ENCODE assay signal across 8 mouse cellular contexts in the genomic region with DNA sequence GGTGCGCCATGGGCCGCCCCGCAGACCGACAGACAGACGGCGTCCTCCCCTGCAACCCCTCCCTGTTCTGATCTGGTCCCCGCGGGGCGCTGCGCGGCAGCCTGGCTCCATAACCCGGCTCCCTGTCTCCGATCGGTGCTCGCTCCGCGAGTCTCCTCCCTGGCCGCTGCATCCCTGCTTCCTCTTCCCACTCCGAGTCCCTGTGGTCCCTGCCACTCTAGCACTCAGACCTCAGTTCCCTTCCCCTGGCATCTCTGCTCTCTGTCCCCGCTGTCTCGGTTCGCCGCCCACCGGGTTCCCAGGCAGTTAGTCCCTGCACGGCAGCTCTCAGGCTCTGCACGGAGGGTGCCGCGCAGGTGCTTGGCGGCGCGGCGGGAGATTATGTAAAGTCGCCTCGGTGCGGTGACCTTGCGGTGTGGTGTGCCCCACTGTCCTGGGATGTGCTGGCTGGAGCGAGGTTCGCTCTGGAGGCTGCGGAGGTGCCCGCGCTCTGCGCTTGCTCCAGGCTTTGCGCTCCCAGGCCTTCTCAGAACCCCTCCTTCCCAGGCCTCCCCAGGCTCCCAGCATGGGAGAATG. TPM values are rescaled to one million over a fixed set of nuclear protein-coding genes. Genes with fewer than 3 reads are reported as not detected.
DNase-seq lines count a peak whose midpoint lies in the region; ATAC-seq and TF ChIP-seq lines count a peak whose summit lies in the region.

No protein-coding gene starts in this region.

- WGBS in midbrain, embryonic 16.5 days = under 1% methylated on average over 43 of the region's 43 CpGs

- peak; percentile 28 to 30; a peak in 2 of 4 replicates for ATAC-seq in hematopoietic stem cell, adult 5-6 weeks (replicated peaks in 1 of 2; ENCODE audit: insufficient read depth in 1 of 2, low FRiP score in 2 of 2, low TSS enrichment in 1 of 2, low read depth in 1 of 2, poor library complexity in 2 of 2, severe bottlenecking in 2 of 2)
- ATAC-seq in midbrain, embryonic 16.5 days = peak; percentile 86

- peaks cover 4% of the 10 kb centered on the region; the same call in 1 of the 2 replicates for H3K27me3 ChIP-seq in midbrain, embryonic 16.5 days (ENCODE audit: control insufficient read depth, insufficient read depth, low read depth, low read length)

- peak overlapping the region; percentile 99 for H3K27ac ChIP-seq in left cerebral cortex, adult 2 months
- H3K27ac ChIP-seq in midbrain, embryonic 16.5 days (ENCODE audit: low read length) = peak overlapping the region; percentile 94

- H3K4me3 ChIP-seq in left cerebral cortex, adult 2 months = peak overlapping the region; percentile 85
- peak overlapping the region; percentile 87 for H3K4me3 ChIP-seq in midbrain, embryonic 16.5 days (ENCODE audit: low read depth, low read length)

- H3K4me1 ChIP-seq in midbrain, embryonic 16.5 days (ENCODE audit: control insufficient read depth, insufficient read depth, low read length) = peaks cover 9% of the 10 kb centered on the region

- H3K4me2 ChIP-seq in midbrain, embryonic 16.5 days (ENCODE audit: low read length) = peak overlapping the region; percentile 88

- H3K9me3 ChIP-seq in midbrain, embryonic 16.5 days (replicated peaks; ENCODE audit: control insufficient read depth, low read length, poor library complexity, severe bottlenecking) = no peaks in the 10 kb centered on the region

- peak overlapping the region; percentile 96 for H3K9ac ChIP-seq in midbrain, embryonic 16.5 days (ENCODE audit: low read depth, low read length)

- intact Hi-C loops in left cerebral cortex, adult 2 months (cut with DNase I) = loop anchor here (2.0 to 5.0 kb wide), 3 partner anchors 55 to 172 kb away; no protein-coding TSS in a partner anchor

- H3K36me3 ChIP-seq in midbrain, embryonic 16.5 days (ENCODE audit: control insufficient read depth, insufficient read depth, low read length) = no peaks in the 10 kb centered on the region

- no peak for TF ChIP-seq CTCF in left cerebral cortex, adult 2 months (IDR thresholded peaks at IDR 0.05)

- peak; percentile 23 for DNase-seq in urinary bladder, postnatal 14 days (ENCODE audit: low spot score)
- no peak for DNase-seq in urinary bladder, adult 18-20 months (ENCODE audit: low spot score in 2 of 2)
- DNase-seq in embryo, embryonic 10 days (ENCODE audit: low spot score) = peak; percentile 55
- DNase-seq in left cerebral cortex, adult 2 months (ENCODE audit: extremely low spot score in 1 of 2, low spot score in 2 of 2) = peak; percentile 58
- peak; percentile 68 for DNase-seq in testis, postnatal 10 days (ENCODE audit: low spot score)
- no peak for DNase-seq in thymus, adult 18-20 months

RNA-seq across cellular contexts. Expression of gene Sh3gl2, which starts 0.8 kb away (rescaled TPM):
- 1.4 TPM in 1 of 2 replicates, not detected in the other for total RNA-seq in hematopoietic stem cell, adult 5-6 weeks (2017)
- total RNA-seq in left cerebral cortex, adult 2 months (2021) = 100 to 1,000 TPM; 247 to 282 TPM
- polyA plus RNA-seq in midbrain, embryonic 16.5 days (2015; fragmentation: Nextera tagmentation; extraction: Ambion mirVana) = 96.0 and 112 TPM in 2 replicates

Comparison
In these comparisons a context has a peak if more than half of its experiments do, and no peak if none do; other contexts are left out.
1. DNase-seq: peak in urinary bladder, postnatal 14 days (single experiment), embryo, embryonic 10 days (single experiment), left cerebral cortex, adult 2 months (2 of 2) and testis, postnatal 10 days (single experiment); none in urinary bladder, adult 18-20 months (0 of 2) and thymus, adult 18-20 months (0 of 2).
2. RNA of gene Sh3gl2, which starts 0.8 kb away (total RNA-seq): 247 to 282 TPM in left cerebral cortex, adult 2 months; 1.4 TPM in hematopoietic stem cell, adult 5-6 weeks; every median in the first group is over 100 times any median in the second.